Mouse (Mus musculus): ENCODE data around the gene Clec2e. TPM values are rescaled to one million over a fixed set of nuclear protein-coding genes. Genes with fewer than 3 reads are reported as not detected.

The Clec2e gene
- total and polyA plus RNA-seq, 3 experiments, result not detected

GRCm38 (mm10) chr6:129113769-129114168 is 13.1 kb upstream of the Clec2e start:
- Histone ChIP-seq H3K4me1 (ENCODE audit: insufficient read depth, low read depth, low read length) (no peaks in the 10 kb centered on the region), H3K9me3 (replicated peaks) (peaks cover 15% of the 10 kb centered on the region), H3K36me3 (replicated peaks) (no peaks in the 10 kb centered on the region), H3K4me3 (ENCODE audit: low read depth, low read length) (no peak overlapping the region), H3K27me3 (ENCODE audit: insufficient read depth, low read length) (no peaks in the 10 kb centered on the region)
- ATAC-seq (ENCODE audit: extremely low read depth, insufficient number of reproducible peaks, low FRiP score, poor library complexity, severe bottlenecking), result no peak
- no peak for DNase-seq (ENCODE audit: low spot score)
- TF ChIP-seq CTCF (IDR thresholded peaks at IDR 0.05; ENCODE audit: low read depth, low read length), result no peak
- TF ChIP-seq GATA2 (IDR thresholded peaks at IDR 0.05; ENCODE audit: borderline replicate concordance, low read depth, low read length), result no peak
- no peak for TF ChIP-seq GATA1 (IDR thresholded peaks at IDR 0.05; ENCODE audit: borderline replicate concordance, low read length)
- no peak for TF ChIP-seq POLR2AphosphoS5 (IDR thresholded peaks at IDR 0.05; ENCODE audit: insufficient replicate concordance, low read depth, low read length)

- ATAC-seq (ENCODE audit: extremely low read depth, insufficient number of reproducible peaks, low FRiP score, poor library complexity, severe bottlenecking) (no peak), DNase-seq (ENCODE audit: low spot score) (no peak)
- no peaks in the 10 kb centered on the region for H3K36me3 ChIP-seq (replicated peaks)
- TF ChIP-seq TAL1 (conservative IDR thresholded peaks at IDR 0.05; ENCODE audit: low read depth, low read length) (no peak), POLR2AphosphoS5 (IDR thresholded peaks at IDR 0.05; ENCODE audit: insufficient replicate concordance, low read depth, low read length) (no peak), GATA1 (IDR thresholded peaks at IDR 0.05; ENCODE audit: borderline replicate concordance, low read length) (no peak), GATA2 (IDR thresholded peaks at IDR 0.05; ENCODE audit: borderline replicate concordance, low read depth, low read length) (no peak), CTCF (IDR thresholded peaks at IDR 0.05; ENCODE audit: low read depth, low read length) (no peak)
- no peaks in the 10 kb centered on the region for H3K27me3 ChIP-seq (ENCODE audit: insufficient read depth, low read length)
- H3K4me1 ChIP-seq (ENCODE audit: insufficient read depth, low read depth, low read length), result no peaks in the 10 kb centered on the region
- no peak overlapping the region for H3K4me3 ChIP-seq (ENCODE audit: low read depth, low read length)
- peaks cover 11% of the 10 kb centered on the region for H3K9me3 ChIP-seq (replicated peaks)
These were observed 12.4 kb upstream of the Clec2e start for GRCm38 (mm10) chr6:129113030-129113673.

- no peak for ATAC-seq (ENCODE audit: extremely low read depth, insufficient number of reproducible peaks, low FRiP score, poor library complexity, severe bottlenecking)
- Histone ChIP-seq H3K4me3 (ENCODE audit: low read depth, low read length) (no peak overlapping the region), H3K9me3 (replicated peaks) (peaks cover 11% of the 10 kb centered on the region), H3K36me3 (replicated peaks) (no peaks in the 10 kb centered on the region), H3K27me3 (ENCODE audit: insufficient read depth, low read length) (no peaks in the 10 kb centered on the region), H3K4me1 (ENCODE audit: insufficient read depth, low read depth, low read length) (no peaks in the 10 kb centered on the region)
- no peak for DNase-seq (ENCODE audit: low spot score)
- TF ChIP-seq GATA2 (IDR thresholded peaks at IDR 0.05; ENCODE audit: borderline replicate concordance, low read depth, low read length), result no peak
- TF ChIP-seq TAL1 (conservative IDR thresholded peaks at IDR 0.05; ENCODE audit: low read depth, low read length), result no peak
- no peak for TF ChIP-seq GATA1 (IDR thresholded peaks at IDR 0.05; ENCODE audit: borderline replicate concordance, low read length)
- no peak for TF ChIP-seq POLR2AphosphoS5 (IDR thresholded peaks at IDR 0.05; ENCODE audit: insufficient replicate concordance, low read depth, low read length)
- no peak for TF ChIP-seq CTCF (IDR thresholded peaks at IDR 0.05; ENCODE audit: low read depth, low read length)
These were observed 11.8 kb upstream of the Clec2e start for GRCm38 (mm10) chr6:129112526-129112925.

- DNase-seq (ENCODE audit: low spot score), result no peak
- H3K4me1 ChIP-seq (ENCODE audit: insufficient read depth, low read depth, low read length), result no peaks in the 10 kb centered on the region
These were observed 7.2 kb upstream of the Clec2e start for GRCm38 (mm10) chr6:129107916-129108315.

GRCm38 (mm10) chr6:129102858-129103555 is 2.3 kb upstream of the Clec2e start:
- DNase-seq (ENCODE audit: low spot score), result no peak
- H3K4me3 ChIP-seq (ENCODE audit: low read depth, low read length), result no peak overlapping the region
- H3K9me3 ChIP-seq (replicated peaks), result peaks cover 7% of the 10 kb centered on the region
- ATAC-seq (ENCODE audit: extremely low read depth, insufficient number of reproducible peaks, low FRiP score, poor library complexity, severe bottlenecking), result no peak
- H3K4me1 ChIP-seq (ENCODE audit: insufficient read depth, low read depth, low read length), result no peaks in the 10 kb centered on the region
- no peaks in the 10 kb centered on the region for H3K27me3 ChIP-seq (ENCODE audit: insufficient read depth, low read length)
- H3K36me3 ChIP-seq (replicated peaks), result no peaks in the 10 kb centered on the region
- TF ChIP-seq TAL1 (conservative IDR thresholded peaks at IDR 0.05; ENCODE audit: low read depth, low read length), result no peak
- TF ChIP-seq POLR2AphosphoS5 (IDR thresholded peaks at IDR 0.05; ENCODE audit: insufficient replicate concordance, low read depth, low read length), result no peak
- TF ChIP-seq CTCF (IDR thresholded peaks at IDR 0.05; ENCODE audit: low read depth, low read length), result no peak
- no peak for TF ChIP-seq GATA2 (IDR thresholded peaks at IDR 0.05; ENCODE audit: borderline replicate concordance, low read depth, low read length)
- no peak for TF ChIP-seq GATA1 (IDR thresholded peaks at IDR 0.05; ENCODE audit: borderline replicate concordance, low read length)

More at GRCm38 (mm10) chr6:129107916-129108315, 7.2 kb upstream of the Clec2e start:
- no peak for ATAC-seq (ENCODE audit: extremely low read depth, insufficient number of reproducible peaks, low FRiP score, poor library complexity, severe bottlenecking)
- no peak for TF ChIP-seq CTCF (IDR thresholded peaks at IDR 0.05; ENCODE audit: low read depth, low read length)
- no peak for TF ChIP-seq GATA2 (IDR thresholded peaks at IDR 0.05; ENCODE audit: borderline replicate concordance, low read depth, low read length)
- TF ChIP-seq POLR2AphosphoS5 (IDR thresholded peaks at IDR 0.05; ENCODE audit: insufficient replicate concordance, low read depth, low read length), result no peak
- no peak for TF ChIP-seq GATA1 (IDR thresholded peaks at IDR 0.05; ENCODE audit: borderline replicate concordance, low read length)
- TF ChIP-seq TAL1 (conservative IDR thresholded peaks at IDR 0.05; ENCODE audit: low read depth, low read length), result no peak
- H3K4me3 ChIP-seq (ENCODE audit: low read depth, low read length), result no peak overlapping the region
- no peaks in the 10 kb centered on the region for H3K27me3 ChIP-seq (ENCODE audit: insufficient read depth, low read length)
- peaks cover 7% of the 10 kb centered on the region; the same call in 1 of the 2 replicates for H3K9me3 ChIP-seq (replicated peaks)
- no peaks in the 10 kb centered on the region for H3K36me3 ChIP-seq (replicated peaks)

- Histone ChIP-seq H3K36me3 (replicated peaks) (no peaks in the 10 kb centered on the region), H3K27me3 (ENCODE audit: insufficient read depth, low read length) (no peaks in the 10 kb centered on the region), H3K9me3 (replicated peaks) (peaks cover 7% of the 10 kb centered on the region), H3K4me1 (ENCODE audit: insufficient read depth, low read depth, low read length) (no peaks in the 10 kb centered on the region), H3K4me3 (ENCODE audit: low read depth, low read length) (no peak overlapping the region)
- TF ChIP-seq POLR2AphosphoS5 (IDR thresholded peaks at IDR 0.05; ENCODE audit: insufficient replicate concordance, low read depth, low read length), result no peak
- TF ChIP-seq GATA1 (IDR thresholded peaks at IDR 0.05; ENCODE audit: borderline replicate concordance, low read length), result no peak
- no peak for TF ChIP-seq GATA2 (IDR thresholded peaks at IDR 0.05; ENCODE audit: borderline replicate concordance, low read depth, low read length)
- no peak for TF ChIP-seq TAL1 (conservative IDR thresholded peaks at IDR 0.05; ENCODE audit: low read depth, low read length)
- TF ChIP-seq CTCF (IDR thresholded peaks at IDR 0.05; ENCODE audit: low read depth, low read length), result no peak
- ATAC-seq (ENCODE audit: extremely low read depth, insufficient number of reproducible peaks, low FRiP score, poor library complexity, severe bottlenecking) (no peak), DNase-seq (ENCODE audit: low spot score) (no peak)
These were observed 891 bp upstream of the Clec2e start for GRCm38 (mm10) chr6:129101604-129102003.

Data from G1E (cell line).